Mouse (Mus musculus) neural tube, embryonic 14.5 days (tissue): ENCODE measurements around the gene Rrp36. TPM values are rescaled to one million over a fixed set of nuclear protein-coding genes. Genes with fewer than 3 reads are reported as not detected.

Experiments
- ATAC-seq: fragments of 200-750 bp; cut with Nextera tagmentation; 2 replicates; pipeline ENCODE4 v1.8.0; 2017; ENCODE audit warnings: low read depth, mild to moderate bottlenecking, moderate TSS enrichment, moderate library complexity
- H3K27ac ChIP-seq: fragments of 300-500 bp; sonication (generic); 2 replicates; pipeline ENCODE4 v1.5.1; 2014; ENCODE audit warnings: low read depth, mild to moderate bottlenecking, control low read depth, low read length, moderate library complexity, mixed read lengths
- H3K27me3 ChIP-seq: fragments of 300-500 bp; sonication (generic); 2 replicates; pipeline ENCODE4 v1.6.1; 2014; ENCODE audit warnings: low read length; ENCODE audit not compliant: control insufficient read depth, insufficient read depth
- H3K36me3 ChIP-seq: fragments of 300-500 bp; sonication (generic); 2 replicates; pipeline ENCODE4 v1.6.1; 2014; ENCODE audit warnings: low read length, mixed read lengths; ENCODE audit not compliant: control insufficient read depth, insufficient read depth
- H3K4me1 ChIP-seq: fragments of 300-500 bp; sonication (generic); 2 replicates; pipeline ENCODE4 v1.6.1; 2014; ENCODE audit warnings: low read length; ENCODE audit not compliant: control insufficient read depth, insufficient read depth
- H3K4me2 ChIP-seq: fragments of 300-500 bp; sonication (generic); 2 replicates; pipeline ENCODE4 v1.6.1; 2014; ENCODE audit warnings: mild to moderate bottlenecking, low read depth, low read length, control low read depth
- H3K4me3 ChIP-seq: fragments of 300-500 bp; sonication (generic); 2 replicates; pipeline ENCODE4 v1.5.1; 2014; ENCODE audit warnings: low read depth, low read length, control low read depth, mixed read lengths
- H3K9ac ChIP-seq: fragments of 300-500 bp; sonication (generic); replicated peaks from 2 replicates; pipeline ENCODE4 v1.6.1; 2014; ENCODE audit warnings: low read depth, mild to moderate bottlenecking, control low read depth, low read length, mixed read lengths
- H3K9me3 ChIP-seq: fragments of 300-500 bp; sonication (generic); 2 replicates; pipeline ENCODE4 v1.6.1; 2016; ENCODE audit warnings: low read length; ENCODE audit not compliant: control insufficient read depth
- WGBS: fragments of 180-500 bp; shearing (Covaris S2); extraction: QIAGEN DNeasy Blood & Tissue Kit; methylation state at CpG from one replicate; pipeline ENCODE4 v1.1.7; 2014; 5-methylcytosine and 5-hydroxymethylcytosine counted together
- polyA plus RNA-seq: library from polyadenylated mRNA; unstranded; fragments of >200 nt; fragmentation: Nextera tagmentation; extraction: Ambion mirVana; gene quantifications from 2 replicates; pipeline ENCODE4 v1.2.1, GENCODE M21; 2014

Rrp36 gene
- polyA plus RNA-seq, 1 experiment from 2014 or later, result 49.6 TPM

DNA sequence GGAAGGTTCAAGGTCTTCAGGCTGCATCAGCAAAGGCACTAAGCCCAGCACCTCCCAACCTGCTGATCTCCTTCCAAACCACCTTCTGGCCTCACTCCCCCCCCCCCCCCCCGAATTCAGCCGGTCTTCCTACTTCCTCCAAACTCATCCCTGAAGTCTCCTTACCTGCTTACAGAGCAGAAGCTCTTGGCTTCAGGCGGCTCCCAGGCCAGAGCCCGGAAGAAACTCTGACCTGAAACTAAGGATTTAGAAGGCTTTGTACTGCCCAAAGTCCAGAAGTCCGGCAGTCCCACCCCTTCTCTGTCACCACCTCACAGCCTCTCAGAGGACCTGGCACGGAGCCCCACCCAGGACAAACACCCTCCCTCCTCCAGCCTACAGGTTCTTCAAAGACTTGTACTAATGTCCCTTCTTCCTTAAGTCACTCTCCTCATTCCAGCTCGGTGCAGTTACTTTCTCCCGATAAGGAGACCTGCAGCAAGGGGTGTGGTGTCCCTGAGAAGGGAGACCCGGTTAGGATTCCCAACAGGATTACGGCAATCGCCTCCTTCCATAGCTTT is 29.2 kb downstream of the Rrp36 start:
- peak overlapping the region; percentile 83 for H3K4me3 ChIP-seq
- peak overlapping the region; percentile 17; the same call in 1 of the 2 replicates for H3K27ac ChIP-seq

DNA sequence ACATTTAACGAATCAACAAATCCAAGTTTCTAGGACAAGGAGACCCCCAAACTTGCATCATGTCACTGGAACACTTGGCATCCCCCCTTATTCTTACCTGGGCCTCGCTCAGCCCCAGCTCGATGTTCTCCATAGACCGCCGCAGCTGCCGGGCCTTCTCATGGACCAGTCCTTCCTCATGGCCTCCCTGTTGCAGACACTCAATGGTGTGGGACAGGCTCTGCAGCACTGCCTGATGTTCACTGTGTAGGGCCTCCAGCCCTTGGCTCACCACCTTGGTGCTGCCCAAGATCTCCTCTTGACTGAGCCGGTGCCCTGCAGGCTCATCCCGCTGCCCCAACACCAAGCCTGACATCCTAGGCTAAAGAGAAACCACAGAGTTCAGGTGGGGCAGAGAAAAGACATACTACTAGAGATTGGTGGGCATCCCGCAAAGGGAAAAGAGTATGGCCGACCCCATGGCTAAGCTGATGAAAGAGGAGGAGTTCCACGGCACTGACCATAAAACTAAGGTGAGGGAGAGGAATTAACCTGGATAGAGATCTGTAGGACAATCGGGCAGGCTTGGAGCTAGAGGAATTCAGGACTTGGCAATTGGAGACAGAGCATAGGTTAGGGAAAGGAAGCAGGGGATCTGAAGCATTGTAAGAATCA is 29.9 kb downstream of the Rrp36 start:
- H3K27ac ChIP-seq, result no peak overlapping the region
- H3K9me3 ChIP-seq, result no peaks in the 10 kb centered on the region
- WGBS, result 91% methylated on average over 12 of the region's 12 CpGs
- peak overlapping the region; percentile 83; the same call in 1 of the 2 replicates for H3K9ac ChIP-seq
- H3K4me1 ChIP-seq, result peaks cover 16% of the 10 kb centered on the region; the same call in 1 of the 2 replicates
- H3K4me3 ChIP-seq, result 0 out of 2 replicates have a peak overlapping the region, but pooled peaks have one; percentile 83
- peaks cover 19% of the 10 kb centered on the region for H3K36me3 ChIP-seq
- H3K4me2 ChIP-seq, result peak overlapping the region; percentile 93
- H3K27me3 ChIP-seq, result no peaks in the 10 kb centered on the region
- ATAC-seq, result no peak

More for the DNA sequence above, 29.2 kb downstream of the Rrp36 start:
- Histone ChIP-seq H3K36me3 (peaks cover 12% of the 10 kb centered on the region), H3K9ac (peak overlapping the region; percentile 83), H3K9me3 (no peaks in the 10 kb centered on the region), H3K27me3 (no peaks in the 10 kb centered on the region), H3K4me1 (peaks cover 22% of the 10 kb centered on the region), H3K4me2 (peak overlapping the region; percentile 93)
- peak; percentile 0; the same call in 1 of the 2 replicates for ATAC-seq
- 14% methylated on average over 11 of the region's 11 CpGs for WGBS

DNA sequence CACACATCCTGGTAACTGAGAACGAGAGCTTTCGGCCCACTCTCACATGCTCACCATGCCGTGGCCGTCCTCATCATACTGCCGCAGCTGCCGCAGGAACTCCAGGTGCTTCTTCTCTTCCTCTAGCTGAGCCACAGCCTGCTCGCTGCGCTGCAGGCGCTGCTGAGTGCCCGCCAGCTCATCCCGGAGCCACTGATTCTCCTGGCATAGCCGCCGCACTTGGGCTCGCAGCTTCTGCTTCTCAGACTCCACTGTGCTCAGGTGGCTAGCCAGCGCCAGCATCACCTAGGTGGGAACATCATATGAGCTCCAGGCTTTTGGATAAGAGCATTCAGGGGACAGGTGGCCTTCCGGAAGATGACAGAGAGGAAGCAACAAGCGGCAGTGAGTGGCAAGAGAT is 32.1 kb downstream of the Rrp36 start:
- Histone ChIP-seq H3K4me2 (no peak overlapping the region), H3K4me3 (no peak overlapping the region), H3K36me3 (peaks cover 22% of the 10 kb centered on the region), H3K27ac (no peak overlapping the region), H3K27me3 (no peaks in the 10 kb centered on the region), H3K9me3 (no peaks in the 10 kb centered on the region), H3K4me1 (peaks cover 15% of the 10 kb centered on the region; the same call in 1 of the 2 replicates), H3K9ac (no peak overlapping the region)
- WGBS, result 90% methylated on average over 17 of the region's 17 CpGs
- no peak for ATAC-seq

DNA sequence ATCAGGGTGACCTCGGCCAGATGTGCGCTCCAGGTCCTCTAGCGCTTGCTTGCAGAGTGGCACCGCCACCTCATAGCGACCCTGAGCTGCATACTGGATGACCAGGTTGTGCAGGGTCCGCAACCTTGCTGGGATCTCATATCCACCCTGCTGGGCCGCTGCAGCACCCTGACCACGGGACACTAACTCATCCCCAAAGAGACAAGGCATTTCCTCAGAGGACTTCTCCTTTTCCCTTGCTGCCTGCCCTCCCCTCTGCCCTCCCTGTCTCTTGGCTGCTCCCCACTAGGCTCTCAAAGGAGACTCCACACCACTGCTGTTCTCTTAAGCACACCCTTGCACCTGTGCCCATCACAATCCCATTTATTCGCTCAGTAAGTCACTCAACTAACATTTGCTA is 34.2 kb downstream of the Rrp36 start:
- no peaks in the 10 kb centered on the region for H3K9me3 ChIP-seq
- no peak for ATAC-seq
- peaks cover 10% of the 10 kb centered on the region; the same call in 1 of the 2 replicates for H3K4me1 ChIP-seq
- whole genome bisulfite sequencing, result 70% methylated on average over 9 of the region's 9 CpGs
- no peak overlapping the region for H3K9ac ChIP-seq
- peaks cover 25% of the 10 kb centered on the region for H3K36me3 ChIP-seq
- H3K4me3 ChIP-seq, result no peak overlapping the region
- no peak overlapping the region for H3K4me2 ChIP-seq
- H3K27ac ChIP-seq, result no peak overlapping the region
- H3K27me3 ChIP-seq, result no peaks in the 10 kb centered on the region

DNA sequence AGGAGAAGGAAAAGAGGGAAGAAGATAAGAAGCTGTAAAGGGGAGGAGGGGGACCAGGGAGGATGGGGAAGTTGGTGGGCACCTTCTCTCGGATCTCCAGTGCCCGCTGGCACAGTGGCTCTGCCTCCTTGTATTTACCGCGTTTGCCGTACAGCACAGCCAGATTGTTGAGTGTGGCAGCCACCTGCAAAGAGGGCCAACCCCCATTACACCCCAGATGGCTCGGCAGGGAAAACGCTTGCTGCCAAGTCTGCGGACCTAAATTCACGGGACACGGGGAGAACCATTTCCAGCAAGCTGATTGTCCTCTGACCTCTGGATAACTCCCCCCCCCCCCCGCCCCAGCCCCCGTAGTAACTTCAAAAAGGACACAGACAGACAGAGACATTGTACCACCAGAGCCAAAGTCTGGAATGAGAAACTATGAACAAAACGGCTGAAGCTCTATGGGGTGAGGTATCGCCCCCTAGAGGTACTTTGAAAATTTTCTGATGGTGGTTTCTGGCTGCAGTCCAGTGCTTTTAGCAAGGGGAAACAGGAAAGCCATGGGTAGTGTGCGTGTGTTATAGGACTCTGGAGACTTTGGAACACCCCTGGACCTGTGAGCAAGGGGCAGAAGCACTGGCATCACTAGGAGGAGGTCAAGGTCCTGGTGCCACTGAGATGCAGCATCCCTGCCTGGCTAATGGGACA is 37.2 kb downstream of the Rrp36 start:
- H3K4me1 ChIP-seq, result peaks cover 4% of the 10 kb centered on the region; the same call in 1 of the 2 replicates
- H3K9ac ChIP-seq, result no peak overlapping the region
- no peaks in the 10 kb centered on the region for H3K27me3 ChIP-seq
- H3K4me3 ChIP-seq, result no peak overlapping the region
- peaks cover 22% of the 10 kb centered on the region for H3K36me3 ChIP-seq
- H3K9me3 ChIP-seq, result no peaks in the 10 kb centered on the region
- ATAC-seq, result peak; percentile 36; the same call in 1 of the 2 replicates
- WGBS, result 13% methylated on average over 15 of the region's 15 CpGs
- 0 out of 2 replicates have a peak overlapping the region, but pooled peaks have one; percentile 39 for H3K27ac ChIP-seq
- peak overlapping the region; percentile 14; the same call in 1 of the 2 replicates for H3K4me2 ChIP-seq

DNA sequence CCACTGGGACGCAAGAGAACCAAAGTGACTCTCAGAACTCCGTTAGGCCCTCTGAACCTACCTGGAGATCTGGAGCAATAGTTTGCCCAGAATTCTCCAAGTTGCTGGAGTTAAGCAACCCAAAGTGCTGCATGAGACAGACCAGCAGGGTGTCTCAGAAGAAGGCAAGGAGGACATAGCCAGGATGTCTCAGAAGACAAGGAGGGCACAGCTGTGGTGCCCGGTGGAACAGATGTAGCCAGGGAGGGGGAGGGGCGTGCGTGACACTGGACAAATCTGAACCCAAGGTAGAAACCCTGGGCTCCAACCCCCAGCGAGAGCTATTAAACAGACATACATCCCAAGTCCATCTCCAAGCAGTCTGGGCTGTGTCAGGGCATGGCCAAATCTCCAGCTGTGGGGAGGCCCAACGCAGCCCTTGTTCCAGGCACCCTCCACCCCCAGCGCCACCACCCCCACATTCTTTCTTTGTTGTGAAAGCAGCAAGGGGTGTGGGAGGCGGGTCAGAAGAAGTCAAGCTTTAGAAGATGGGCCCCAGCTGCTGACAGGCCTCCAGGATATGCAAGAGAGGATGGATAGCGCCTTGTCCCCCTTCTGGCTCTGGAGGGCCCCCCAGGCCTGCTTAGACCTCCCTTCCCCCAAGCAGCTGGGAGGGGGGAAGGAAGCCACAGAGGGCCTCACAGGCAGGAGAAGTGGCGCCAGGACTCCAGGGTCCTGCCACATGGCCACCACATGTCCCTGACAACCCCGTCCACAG is 44.3 kb downstream of the Rrp36 start:
- H3K36me3 ChIP-seq, result peaks cover 12% of the 10 kb centered on the region
- H3K4me3 ChIP-seq, result peak overlapping the region; percentile 91
- peaks cover 21% of the 10 kb centered on the region for H3K4me1 ChIP-seq
- H3K4me2 ChIP-seq, result peak overlapping the region; percentile 68
- H3K27me3 ChIP-seq, result no peaks in the 10 kb centered on the region
- peak overlapping the region; percentile 83 for H3K27ac ChIP-seq
- 6% methylated on average over 11 of the region's 12 CpGs for WGBS
- no peaks in the 10 kb centered on the region for H3K9me3 ChIP-seq
- H3K9ac ChIP-seq, result 0 out of 2 replicates have a peak overlapping the region, but pooled peaks have one; percentile 91
- ATAC-seq, result peak; percentile 52

DNA sequence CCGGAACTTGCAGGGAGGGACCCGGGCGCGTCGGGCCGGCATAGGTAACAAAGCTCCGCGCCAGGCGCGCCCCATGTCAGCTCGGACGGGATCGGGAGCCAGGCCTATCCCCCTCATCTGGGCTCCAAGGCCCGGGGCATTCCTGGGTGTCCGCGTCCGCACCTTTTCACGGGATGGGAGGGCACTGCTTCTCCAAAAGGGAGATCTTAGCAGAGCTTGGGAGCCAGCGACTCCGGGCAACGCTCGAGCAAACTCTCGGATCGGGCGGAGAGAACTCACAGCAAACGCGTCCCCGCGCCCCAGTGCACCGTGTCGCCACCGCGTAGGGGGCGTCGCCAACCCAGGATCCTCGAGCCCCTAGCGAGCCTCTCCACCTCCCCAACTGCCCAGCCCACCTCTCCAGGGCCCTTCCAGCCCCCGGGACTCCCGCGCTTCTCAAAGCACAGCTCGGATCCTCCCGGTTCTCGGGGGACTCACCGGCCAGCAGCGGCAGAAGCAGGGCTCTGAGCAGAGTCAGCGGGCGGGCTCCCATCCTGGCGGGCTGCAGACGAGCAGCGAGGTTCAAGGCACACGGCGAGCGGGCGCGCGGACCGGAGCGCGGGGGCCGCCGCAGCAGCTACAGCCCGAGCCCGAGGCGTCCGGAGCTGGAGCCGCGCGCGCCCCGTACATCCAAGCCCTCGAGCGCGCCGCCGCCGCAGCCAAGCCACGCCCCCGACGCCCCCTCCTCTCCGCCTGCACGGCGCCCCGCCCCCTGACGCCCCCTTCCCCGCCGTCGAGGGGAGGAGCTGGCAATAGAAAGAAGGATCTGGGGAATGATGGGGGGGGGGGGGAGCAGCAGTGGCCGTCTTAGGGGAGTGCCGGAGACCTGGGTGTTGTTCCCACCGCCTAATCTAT is 45.1 kb downstream of the Rrp36 start, which contains the start of gene Ptk7:
Gene Ptk7 (minus strand): TSS at position 714 of the 894 bp plus-strand sequence.
- peak within 1 kb of the TSS; percentile 91 for H3K4me3 ChIP-seq
- H3K9ac ChIP-seq, result peak within 1 kb of the TSS; percentile 91
- no peaks in the 10 kb centered on the region for H3K27me3 ChIP-seq
- H3K27ac ChIP-seq, result peak within 1 kb of the TSS; percentile 83
- peak within 1 kb of the TSS; percentile 68 for H3K4me2 ChIP-seq
- H3K9me3 ChIP-seq, result no peaks in the 10 kb centered on the region
- under 1% methylated on average over 87 of the region's 90 CpGs for WGBS
- peaks cover 26% of the 10 kb centered on the region for H3K4me1 ChIP-seq
- H3K36me3 ChIP-seq, result peaks cover 12% of the 10 kb centered on the region
- ATAC-seq, result peak; percentile 81

DNA sequence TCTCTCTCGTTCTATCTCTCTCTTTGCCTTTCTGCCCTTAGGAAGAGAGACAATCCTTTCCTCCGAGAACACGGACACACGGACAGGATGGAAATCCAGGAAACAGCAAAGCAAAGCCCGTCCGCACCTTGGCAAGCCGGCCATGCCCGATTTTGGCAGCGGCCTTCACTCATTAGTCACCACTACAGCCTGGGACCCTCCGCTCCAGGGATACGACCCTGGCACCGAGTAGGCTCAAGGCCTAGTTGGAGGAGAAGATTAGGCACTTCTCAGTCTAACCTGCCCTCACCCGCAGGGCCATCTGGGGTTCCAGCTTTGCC is 45.7 kb downstream of the Rrp36 start:
- Histone ChIP-seq H3K27me3 (no peaks in the 10 kb centered on the region), H3K4me3 (peak overlapping the region; percentile 91), H3K4me1 (peaks cover 30% of the 10 kb centered on the region), H3K4me2 (peak overlapping the region; percentile 68), H3K9me3 (no peaks in the 10 kb centered on the region), H3K36me3 (peaks cover 12% of the 10 kb centered on the region), H3K9ac (peak overlapping the region; percentile 91), H3K27ac (no peak overlapping the region)
- no peak for ATAC-seq
- 0% methylated on average over 13 of the region's 13 CpGs for WGBS
